Mouse (Mus musculus) Patski (cell line): Measurements from ENCODE around the gene Gm7697. TPM values are rescaled to one million over a fixed set of nuclear protein-coding genes. Genes with fewer than 3 reads are reported as not detected.
A peak's percentile ranks its signal among the peaks of the same experiment; 100 is the strongest.
"Not testable (repeated sequence)": the region's sequence is repeated elsewhere in the genome, so short reads cannot be mapped to it uniquely, and the experiment has no call there.

ENCODE experiments used
- ATAC-seq: fragments of 100-300 bp; one replicate; pipeline ENCODE4 v1.8.0; 2021
- CTCF ChIA-PET: fragments of 350-600 bp; sonication (Branson Sonifier 250); formaldehyde crosslinking; loops from one replicate; lab custom pipeline; 2022; ENCODE audit warnings: inconsistent platforms; lab: Charles Lee
- POLR2A ChIA-PET: fragments of 350-600 bp; sonication (Branson Sonifier 250); formaldehyde crosslinking; loops from one replicate; lab custom pipeline; 2022; ENCODE audit warnings: antibody characterized with exemption, inconsistent platforms; lab: Charles Lee
- DNase-seq: peaks from one replicate; pipeline ENCODE4 v3.0.0-alpha.2; 2011; ENCODE audit warnings: low read depth, low spot score
- H3K27me3 ChIP-seq: fragments of 371-371 bp; one replicate; pipeline ENCODE4 v1.5.1; 2021
- CTCF ChIP-seq: fragments of 100-300 bp; IDR thresholded peaks from one replicate; pipeline ENCODE4 v1.5.1; 2021
- in situ Hi-C: fragments of 300-500 bp; cut with MboI; formaldehyde crosslinking; loops from 3 replicates; pipeline ENCODE4 v1.11.1; 2018; ENCODE audit warnings: low pct_unique_long_range_greater_than_20kb, mixed read lengths
- polyA plus RNA-seq: library from polyadenylated mRNA; unstranded; gene quantifications from one replicate; pipeline ENCODE4 v1.2.3, GENCODE M21; 2021

The Gm7697 gene
- not detected for polyA plus RNA-seq

GRCm38 (mm10) chr8:69522876-69523275, at the start of gene Gm7697:
Gm7697 (minus strand) TSS chr8:69522976.
- CTCF ChIA-PET, POLR2A ChIA-PET, in situ Hi-C loops, DNase-seq, ATAC-seq, H3K27me3 ChIP-seq: not testable (repeated sequence)

- ATAC-seq, in situ Hi-C loops, DNase-seq, POLR2A ChIA-PET, H3K27me3 ChIP-seq, CTCF ChIA-PET: not testable (repeated sequence)
These were observed 28.5 kb upstream of the Gm7697 start for GRCm38 (mm10) chr8:69551249-69551648.

GRCm38 (mm10) chr8:69549556-69549955, 26.8 kb upstream of the Gm7697 start:
- CTCF ChIA-PET, ATAC-seq, H3K27me3 ChIP-seq, POLR2A ChIA-PET, DNase-seq, in situ Hi-C loops: not testable (repeated sequence)
- peak; percentile 23 for TF ChIP-seq CTCF

GRCm38 (mm10) chr8:69548114-69548513, 25.3 kb upstream of the Gm7697 start:
- ATAC-seq, in situ Hi-C loops, POLR2A ChIA-PET, DNase-seq, CTCF ChIA-PET, H3K27me3 ChIP-seq: not testable (repeated sequence)

- DNase-seq, H3K27me3 ChIP-seq, in situ Hi-C loops, ATAC-seq, CTCF ChIA-PET, POLR2A ChIA-PET: not testable (repeated sequence)
These were observed 24.4 kb upstream of the Gm7697 start for GRCm38 (mm10) chr8:69547208-69547607.

- H3K27me3 ChIP-seq, CTCF ChIA-PET, in situ Hi-C loops, DNase-seq, POLR2A ChIA-PET, ATAC-seq: not testable (repeated sequence)
These were observed 22.2 kb upstream of the Gm7697 start for GRCm38 (mm10) chr8:69545020-69545419.

- DNase-seq, in situ Hi-C loops, CTCF ChIA-PET, H3K27me3 ChIP-seq, ATAC-seq, POLR2A ChIA-PET: not testable (repeated sequence)
These were observed 21.7 kb upstream of the Gm7697 start for GRCm38 (mm10) chr8:69544511-69544910.

GRCm38 (mm10) chr8:69543984-69544383, 21.2 kb upstream of the Gm7697 start:
- in situ Hi-C loops, ATAC-seq, DNase-seq, H3K27me3 ChIP-seq, CTCF ChIA-PET, POLR2A ChIA-PET: not testable (repeated sequence)

GRCm38 (mm10) chr8:69540764-69541163, 18.0 kb upstream of the Gm7697 start:
- DNase-seq, POLR2A ChIA-PET, ATAC-seq, in situ Hi-C loops, H3K27me3 ChIP-seq, CTCF ChIA-PET: not testable (repeated sequence)

- ATAC-seq, CTCF ChIA-PET, POLR2A ChIA-PET, DNase-seq, in situ Hi-C loops, H3K27me3 ChIP-seq: not testable (repeated sequence)
These were observed 17.6 kb upstream of the Gm7697 start for GRCm38 (mm10) chr8:69540331-69540730.

GRCm38 (mm10) chr8:69474946-69475345, 47.8 kb downstream of the Gm7697 start:
- in situ Hi-C loops, DNase-seq, H3K27me3 ChIP-seq, POLR2A ChIA-PET, CTCF ChIA-PET, ATAC-seq: not testable (repeated sequence)

- in situ Hi-C loops, H3K27me3 ChIP-seq, POLR2A ChIA-PET, DNase-seq, CTCF ChIA-PET, ATAC-seq: not testable (repeated sequence)
These were observed 69.3 kb downstream of the Gm7697 start, which contains the start of gene Gm9495 for GRCm38 (mm10) chr8:69453465-69453864. Gm9495 (minus strand) TSS chr8:69453565.

Other genes starting within 250 kb of the Gm7697 start
- not detected for gene Gm9495, start 69.4 kb downstream of the Gm7697 start, polyA plus RNA-seq
- 25.5 TPM for gene Zfp868, start 102.6 kb upstream of the Gm7697 start, polyA plus RNA-seq
- 3.0 TPM for gene Zfp964, start 131.5 kb upstream of the Gm7697 start, polyA plus RNA-seq
- 21.1 TPM for gene Zfp869, start 187.7 kb upstream of the Gm7697 start, polyA plus RNA-seq
- gene Zfp963, start 227.0 kb upstream of the Gm7697 start, polyA plus RNA-seq: 3.6 TPM